ENCODE assay signal across 32 mouse cellular contexts in the genomic region with DNA sequence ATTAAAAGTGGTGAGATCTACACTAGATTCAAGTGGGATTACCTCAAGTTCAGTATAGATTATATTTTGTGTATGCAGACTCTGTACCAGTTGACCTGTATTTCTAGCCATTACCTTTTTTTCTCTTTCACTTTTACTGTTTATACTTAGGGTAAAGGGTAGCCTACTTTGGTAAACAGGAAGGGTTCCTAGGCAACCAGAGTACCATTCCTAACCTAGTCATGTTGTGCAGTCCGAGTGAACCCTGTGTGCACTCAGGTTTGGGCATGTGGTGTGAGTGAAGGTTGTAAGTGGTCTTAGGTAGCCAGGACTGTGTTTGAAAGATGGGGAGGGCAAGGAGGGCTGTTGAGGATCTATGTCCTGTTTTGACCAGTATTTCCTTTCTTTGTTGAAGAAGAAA. TPM values are rescaled to one million over a fixed set of nuclear protein-coding genes. Genes with fewer than 3 reads are reported as not detected.
DNase-seq lines count a peak whose midpoint lies in the region; ATAC-seq lines count a peak whose summit lies in the region.
"Had no signal": no experiment of that assay in that cellular context is flagged by ENCODE, and none has a peak within 500 bp of the region (broad histone marks: within the 10 kb centered on the region; RNA-seq: fewer than 3 reads in every experiment).

No protein-coding gene starts in this region.

- H3K36me3 ChIP-seq in liver, embryonic 13.5 days: 0 out of 2 replicates have a peak, but pooled peaks cover 8% of the 10 kb centered on the region
- peaks cover 18% of the 10 kb centered on the region; the same call in 1 of the 2 replicates for H3K36me3 ChIP-seq in midbrain, embryonic 15.5 days (replicated peaks)

- H3K9me3 ChIP-seq in liver, embryonic 13.5 days (replicated peaks): no peaks in the 10 kb centered on the region
- 0 out of 2 replicates have a peak, but pooled peaks cover under 1% of the 10 kb centered on the region for H3K9me3 ChIP-seq in midbrain, embryonic 15.5 days
- H3K9me3 ChIP-seq: G1E; heart, embryonic 12.5 days; kidney, embryonic 15.5 days; limb, embryonic 12.5 days; midbrain, embryonic 13.5 days had no signal

- peak; percentile 96 for ATAC-seq in CD4-positive, CD25-positive, alpha-beta regulatory T cell, adult 4 months
- ATAC-seq in liver, embryonic 13.5 days (ENCODE audit: low read depth): peak; percentile 51; the same call in 1 of the 2 replicates
- ATAC-seq in midbrain, embryonic 15.5 days (replicated peaks): no peak
- ATAC-seq: forebrain, embryonic 16.5 days; midbrain, embryonic 13.5 days had no signal

- DNase-seq in A20 (ENCODE audit: low read depth, low spot score): peak; percentile 24
- DNase-seq in liver, embryonic 13.5 days: no peak
- DNase-seq in naive thymus-derived CD4-positive, alpha-beta T cell, adult 2 months (ENCODE audit: low read depth): peak; percentile 35
- no peak for DNase-seq in retina, embryonic 14.5 days (ENCODE audit: low spot score)
- no peak for DNase-seq in right cerebral cortex, adult 18-20 months
- DNase-seq: adrenal gland, postnatal 14 days; cerebellum, adult 11 months; cerebellum, postnatal 10 days; gastrocnemius, adult 2 months; heart, adult 2 months; heart, postnatal 4 days; kidney, adult 18-20 months; kidney, postnatal 4 days; lung, adult 2 months; lung, postnatal 10 days had no signal

- WGBS in liver, embryonic 13.5 days (ENCODE audit: insufficient replicate concordance): 29% methylated on average over 1 of the region's 1 CpGs
- WGBS in midbrain, embryonic 15.5 days: 78% methylated on average over 1 of the region's 1 CpGs

- no peak overlapping the region for H3K27ac ChIP-seq in liver, embryonic 13.5 days
- no peak overlapping the region for H3K27ac ChIP-seq in midbrain, embryonic 15.5 days
- H3K27ac ChIP-seq: gastrocnemius, adult 2 months; heart, adult 2 months; hindbrain, embryonic 14.5 days; kidney, embryonic 15.5 days; limb, embryonic 12.5 days; macrophage; midbrain, embryonic 13.5 days had no signal

- no peak overlapping the region for H3K9ac ChIP-seq in liver, embryonic 13.5 days
- no peak overlapping the region for H3K9ac ChIP-seq in midbrain, embryonic 15.5 days
- H3K9ac ChIP-seq: heart, embryonic 12.5 days; hindbrain, embryonic 14.5 days; kidney, embryonic 15.5 days; limb, embryonic 12.5 days; midbrain, embryonic 13.5 days had no signal

- H3K4me2 ChIP-seq in liver, embryonic 13.5 days: no peak overlapping the region
- no peak overlapping the region for H3K4me2 ChIP-seq in midbrain, embryonic 15.5 days
- H3K4me2 ChIP-seq: heart, embryonic 12.5 days; hindbrain, embryonic 14.5 days; kidney, embryonic 15.5 days; limb, embryonic 12.5 days; midbrain, embryonic 13.5 days had no signal

- no peak overlapping the region for H3K4me3 ChIP-seq in liver, embryonic 13.5 days (replicated peaks)
- H3K4me3 ChIP-seq in midbrain, embryonic 15.5 days: no peak overlapping the region
- H3K4me3 ChIP-seq: erythroblast, embryonic 14.5 days; gastrocnemius, adult 2 months; heart, adult 2 months; heart, embryonic 12.5 days; kidney, embryonic 15.5 days; limb, embryonic 12.5 days; midbrain, embryonic 13.5 days had no signal

- 0 out of 2 replicates have a peak, but pooled peaks cover 3% of the 10 kb centered on the region for H3K4me1 ChIP-seq in liver, embryonic 13.5 days (replicated peaks)
- no peaks in the 10 kb centered on the region for H3K4me1 ChIP-seq in midbrain, embryonic 15.5 days
- H3K4me1 ChIP-seq: heart, embryonic 12.5 days; kidney, embryonic 15.5 days; limb, embryonic 12.5 days; midbrain, embryonic 13.5 days had no signal

- no peaks in the 10 kb centered on the region for H3K27me3 ChIP-seq in liver, embryonic 13.5 days
- no peaks in the 10 kb centered on the region for H3K27me3 ChIP-seq in midbrain, embryonic 15.5 days (replicated peaks)
- H3K27me3 ChIP-seq: heart, embryonic 12.5 days; kidney, embryonic 15.5 days; limb, embryonic 12.5 days; midbrain, embryonic 13.5 days had no signal

RNA-seq across cellular contexts. Expression of a gene that starts 8.4 kb away (rescaled TPM):
- 10 to 100 TPM; 11.0 to 11.9 TPM for polyA plus RNA-seq in CD4-positive, CD25-positive, alpha-beta regulatory T cell, adult 4 months (2017; shearing (Covaris generic))
- 19.9 and 22.0 TPM in 2 replicates for polyA plus RNA-seq in liver, embryonic 13.5 days (2015; fragmentation: Nextera tagmentation; extraction: Ambion mirVana)
- 50.8 and 58.9 TPM in 2 replicates for polyA plus RNA-seq in midbrain, embryonic 15.5 days (2015; fragmentation: Nextera tagmentation; extraction: Ambion mirVana)

RNA-seq across cellular contexts. Expression of a gene that starts 22.3 kb away (rescaled TPM):
- polyA plus RNA-seq in CD4-positive, CD25-positive, alpha-beta regulatory T cell, adult 4 months (2017; shearing (Covaris generic)): not detected
- not detected in 2 replicates for polyA plus RNA-seq in liver, embryonic 13.5 days (2015; fragmentation: Nextera tagmentation; extraction: Ambion mirVana)
- polyA plus RNA-seq in midbrain, embryonic 15.5 days (2015; fragmentation: Nextera tagmentation; extraction: Ambion mirVana): not detected in 2 replicates
- polyA plus RNA-seq: cortical plate, adult 2 months; embryonic facial prominence, embryonic 14.5 days; erythroblast, embryonic 14.5 days; forebrain, embryonic 11.5 days; forebrain, embryonic 16.5 days; G1E; heart, adult 2 months; heart, embryonic 12.5 days; heart, postnatal 0 days; hindbrain, embryonic 14.5 days; intestine, embryonic 14.5 days; kidney, embryonic 15.5 days; limb, embryonic 12.5 days; lung, adult 2 months; macrophage; midbrain, embryonic 13.5 days; neural tube, embryonic 11.5 days had no signal

RNA-seq across cellular contexts. Expression of a gene that starts 27.0 kb away (rescaled TPM):
- polyA plus RNA-seq in CD4-positive, CD25-positive, alpha-beta regulatory T cell, adult 4 months (2017; shearing (Covaris generic)): 100 to 1,000 TPM; 377 to 404 TPM
- polyA plus RNA-seq in liver, embryonic 13.5 days (2015; fragmentation: Nextera tagmentation; extraction: Ambion mirVana): 250 and 284 TPM in 2 replicates
- polyA plus RNA-seq in midbrain, embryonic 15.5 days (2015; fragmentation: Nextera tagmentation; extraction: Ambion mirVana): 467 and 476 TPM in 2 replicates

RNA-seq across cellular contexts. Expression of a gene that starts 27.0 kb away (rescaled TPM):
- polyA plus RNA-seq in CD4-positive, CD25-positive, alpha-beta regulatory T cell, adult 4 months (2017; shearing (Covaris generic)): 1,000 to 10,000 TPM; 1,453 to 2,471 TPM
- polyA plus RNA-seq in liver, embryonic 13.5 days (2015; fragmentation: Nextera tagmentation; extraction: Ambion mirVana): 614 and 696 TPM in 2 replicates
- 476 TPM in 2 replicates for polyA plus RNA-seq in midbrain, embryonic 15.5 days (2015; fragmentation: Nextera tagmentation; extraction: Ambion mirVana)

RNA-seq across cellular contexts. Expression of a gene that starts 39.1 kb away (rescaled TPM):
- polyA plus RNA-seq in CD4-positive, CD25-positive, alpha-beta regulatory T cell, adult 4 months (2017; shearing (Covaris generic)): 1 to 10 TPM; 1.3 to 4.7 TPM
- polyA plus RNA-seq in liver, embryonic 13.5 days (2015; fragmentation: Nextera tagmentation; extraction: Ambion mirVana): 6.9 and 7.6 TPM in 2 replicates
- polyA plus RNA-seq in midbrain, embryonic 15.5 days (2015; fragmentation: Nextera tagmentation; extraction: Ambion mirVana): 1.5 and 2.6 TPM in 2 replicates

Comparison
In these comparisons a context has a peak if more than half of its experiments do, and no peak if none do; other contexts are left out.
1. DNase-seq: peak in A20 (single experiment) and naive thymus-derived CD4-positive, alpha-beta T cell, adult 2 months (single experiment); none in liver, embryonic 13.5 days (single experiment), retina, embryonic 14.5 days (single experiment) and right cerebral cortex, adult 18-20 months (single experiment).